Mouse (Mus musculus): ENCODE measurements around the gene Nadk. TPM values are rescaled to one million over a fixed set of nuclear protein-coding genes. Genes with fewer than 3 reads are reported as not detected.

Nadk gene
- 10 to 100 TPM; 20.8 to 25.2 TPM for total RNA-seq (2021)
- long read RNA-seq, experiment 1, transcript Nadk-203 (12 exons, 3,152 nt), result major isoform, 47 of 66 reads
- long read RNA-seq, experiment 1, partial matches to known transcripts, result 5 of 66 reads
- long read RNA-seq, experiment 1, other reads (novel, unspliced or antisense), result 13 of 66 reads
- long read RNA-seq, experiment 2, transcript Nadk-203 (12 exons, 3,152 nt), result major isoform, 45 of 64 reads
- long read RNA-seq, experiment 2, partial matches to known transcripts, result 9 of 64 reads
- long read RNA-seq, experiment 2, other reads (novel, unspliced or antisense), result 9 of 64 reads

- DNase-seq, result peak; percentile 23
Observed at GRCm38 (mm10) chr4:155561661-155562442, at the start of gene Nadk. TSS of gene Nadk (plus strand) at chr4:155562378.

GRCm38 (mm10) chr4:155514810-155515209 lies 47.4 kb upstream of the Nadk start:
- DNase-seq, result no peak

- DNase-seq, result no peak
Observed at GRCm38 (mm10) chr4:155517948-155518517, 44.1 kb upstream of the Nadk start.

GRCm38 (mm10) chr4:155522327-155522726 lies 39.9 kb upstream of the Nadk start:
- DNase-seq, result no peak

- no peak for DNase-seq
Observed at GRCm38 (mm10) chr4:155525751-155526150, 36.4 kb upstream of the Nadk start.

- DNase-seq, result no peak
Observed at GRCm38 (mm10) chr4:155529294-155529693, 32.9 kb upstream of the Nadk start.

- DNase-seq, result no peak
Observed at GRCm38 (mm10) chr4:155549993-155550392, 12.2 kb upstream of the Nadk start.

GRCm38 (mm10) chr4:155550446-155550845 lies 11.7 kb upstream of the Nadk start:
- DNase-seq, result no peak

- no peak for DNase-seq
Observed at GRCm38 (mm10) chr4:155551073-155551472, 11.1 kb upstream of the Nadk start.

GRCm38 (mm10) chr4:155552917-155553532 lies 9.2 kb upstream of the Nadk start:
- DNase-seq, result no peak

GRCm38 (mm10) chr4:155554880-155555279 lies 7.3 kb upstream of the Nadk start:
- no peak for DNase-seq

- no peak for DNase-seq
Observed at GRCm38 (mm10) chr4:155555464-155555863, 6.7 kb upstream of the Nadk start.

GRCm38 (mm10) chr4:155559454-155559853 lies 2.7 kb upstream of the Nadk start:
- no peak for DNase-seq

GRCm38 (mm10) chr4:155560932-155561331 lies 1.2 kb upstream of the Nadk start:
- no peak for DNase-seq

GRCm38 (mm10) chr4:155562725-155563399 lies 684 bp downstream of the Nadk start:
- peak; percentile 71 for DNase-seq

- peak; percentile 95 for DNase-seq
Observed at GRCm38 (mm10) chr4:155563400-155564231, 1.4 kb downstream of the Nadk start.

GRCm38 (mm10) chr4:155564315-155565069 lies 2.3 kb downstream of the Nadk start:
- peak; percentile 40 for DNase-seq

GRCm38 (mm10) chr4:155566555-155566954 lies 4.4 kb downstream of the Nadk start:
- DNase-seq, result no peak

- no peak for DNase-seq
Observed at GRCm38 (mm10) chr4:155568170-155568569, 6.0 kb downstream of the Nadk start.

GRCm38 (mm10) chr4:155568632-155569370 lies 6.6 kb downstream of the Nadk start:
- no peak for DNase-seq
